27 mouse cellular contexts compared by ENCODE assay signal in genomic region chr13:32073630-32074029, GRCm38 (mm10).
DNase-seq lines count a peak whose midpoint lies in the region; ATAC-seq and TF ChIP-seq lines count a peak whose summit lies in the region.
"Had no signal": no experiment of that assay in that cellular context is flagged by ENCODE, and none has a peak within 500 bp of the region (broad histone marks: within the 10 kb centered on the region; RNA-seq: fewer than 3 reads in every experiment).

No protein-coding gene starts in this region.

- no peak for TF ChIP-seq POLR2A in kidney, adult 2 months (IDR thresholded peaks at IDR 0.05; ENCODE audit: low read depth, low read length)
- TF ChIP-seq POLR2A in limb, embryonic 14.5 days (IDR thresholded peaks at IDR 0.05; ENCODE audit: borderline replicate concordance, extremely low read depth, insufficient read depth, insufficient read length): no peak

- ATAC-seq in kidney, embryonic 16.5 days (ENCODE audit: low FRiP score, low TSS enrichment): 0 out of 2 replicates have a peak, but pooled peaks have one; percentile 61
- no peak for ATAC-seq in limb, embryonic 12.5 days (ENCODE audit: insufficient number of reproducible peaks, insufficient read depth, low FRiP score, low TSS enrichment, low read depth)
- ATAC-seq in limb, embryonic 14.5 days (ENCODE audit: low FRiP score, low read depth): no peak
- ATAC-seq: activated CD4-positive, CD25-positive, alpha-beta regulatory T cell, adult 4 months; forebrain, embryonic 15.5 days had no signal

- no peak overlapping the region for H3K9ac ChIP-seq in kidney, embryonic 16.5 days (replicated peaks; ENCODE audit: low read length)
- H3K9ac ChIP-seq in limb, embryonic 12.5 days (replicated peaks): no peak overlapping the region
- H3K9ac ChIP-seq in limb, embryonic 14.5 days (ENCODE audit: low read depth, low read length, severe bottlenecking): no peak overlapping the region
- H3K9ac ChIP-seq: embryonic facial prominence, embryonic 13.5 days; forebrain, embryonic 12.5 days; forebrain, embryonic 15.5 days; heart, embryonic 12.5 days; heart, embryonic 15.5 days; hindbrain, embryonic 13.5 days had no signal

- TF ChIP-seq CTCF in kidney, adult 2 months (conservative IDR thresholded peaks at IDR 0.05; ENCODE audit: insufficient read depth, insufficient read length, low read depth, low read length): no peak

- no peaks in the 10 kb centered on the region for H3K36me3 ChIP-seq in kidney, embryonic 16.5 days (ENCODE audit: insufficient read depth, low read length)
- no peaks in the 10 kb centered on the region for H3K36me3 ChIP-seq in kidney, adult 2 months (ENCODE audit: control insufficient read depth, insufficient read depth, low read length)
- H3K36me3 ChIP-seq in limb, embryonic 12.5 days: no peaks in the 10 kb centered on the region
- no peaks in the 10 kb centered on the region for H3K36me3 ChIP-seq in limb, embryonic 14.5 days (ENCODE audit: control insufficient read depth, insufficient read depth, low read length)
- H3K36me3 ChIP-seq: embryonic facial prominence, embryonic 10.5 days; embryonic facial prominence, embryonic 13.5 days; forebrain, embryonic 12.5 days; forebrain, embryonic 15.5 days; heart, embryonic 12.5 days; heart, embryonic 15.5 days; hindbrain, embryonic 10.5 days; hindbrain, embryonic 13.5 days had no signal

- no peaks in the 10 kb centered on the region for H3K27me3 ChIP-seq in kidney, embryonic 16.5 days (ENCODE audit: insufficient read depth, low read length)
- no peaks in the 10 kb centered on the region for H3K27me3 ChIP-seq in kidney, adult 2 months (replicated peaks; ENCODE audit: control insufficient read depth, insufficient read depth, low read length)
- H3K27me3 ChIP-seq in limb, embryonic 12.5 days: peaks cover 11% of the 10 kb centered on the region
- no peaks in the 10 kb centered on the region for H3K27me3 ChIP-seq in limb, embryonic 14.5 days (ENCODE audit: control insufficient read depth, insufficient read depth, low read length)
- H3K27me3 ChIP-seq: embryonic facial prominence, embryonic 13.5 days; forebrain, embryonic 12.5 days; forebrain, embryonic 15.5 days; heart, embryonic 12.5 days; heart, embryonic 15.5 days; hindbrain, embryonic 13.5 days had no signal

- H3K4me2 ChIP-seq in kidney, embryonic 16.5 days (replicated peaks; ENCODE audit: low read depth, low read length): no peak overlapping the region
- H3K4me2 ChIP-seq in limb, embryonic 12.5 days: 0 out of 2 replicates have a peak overlapping the region, but pooled peaks have one; percentile 5
- H3K4me2 ChIP-seq in limb, embryonic 14.5 days (replicated peaks; ENCODE audit: low read depth, low read length, severe bottlenecking): no peak overlapping the region
- H3K4me2 ChIP-seq: embryonic facial prominence, embryonic 13.5 days; forebrain, embryonic 12.5 days; forebrain, embryonic 15.5 days; heart, embryonic 12.5 days; heart, embryonic 15.5 days; hindbrain, embryonic 13.5 days had no signal

- no peaks in the 10 kb centered on the region for H3K9me3 ChIP-seq in kidney, embryonic 16.5 days (ENCODE audit: low read length)
- H3K9me3 ChIP-seq in limb, embryonic 12.5 days: no peaks in the 10 kb centered on the region
- no peaks in the 10 kb centered on the region for H3K9me3 ChIP-seq in limb, embryonic 14.5 days (ENCODE audit: control insufficient read depth, low read length)
- H3K9me3 ChIP-seq: embryonic facial prominence, embryonic 10.5 days; embryonic facial prominence, embryonic 13.5 days; forebrain, embryonic 12.5 days; forebrain, embryonic 15.5 days; heart, embryonic 12.5 days; heart, embryonic 15.5 days; hindbrain, embryonic 10.5 days; hindbrain, embryonic 13.5 days had no signal

- no peak for DNase-seq in kidney, adult 2 months
- no peak for DNase-seq in limb, embryonic 14.5 days (ENCODE audit: low spot score)
- no peak for DNase-seq in right cerebral cortex, postnatal 10 days (ENCODE audit: low spot score in 2 of 2)
- no peak for DNase-seq in ovary, postnatal 14 days (ENCODE audit: low spot score)
- DNase-seq: adrenal gland, adult 8-10 months; adrenal gland, postnatal 25 days; cerebellum, adult 11-12 months; cerebellum, adult 8-10 months; cerebellum, postnatal 10 days; cerebellum, postnatal 36 days; embryo, embryonic 11 days; gastrocnemius, postnatal 25 days; heart, adult 18-20 months; heart, postnatal 10 days; heart, postnatal 36 days had no signal

- no peak overlapping the region for H3K27ac ChIP-seq in kidney, embryonic 16.5 days (ENCODE audit: low read length)
- no peak overlapping the region for H3K27ac ChIP-seq in kidney, adult 2 months (ENCODE audit: insufficient read depth, low read depth, low read length)
- H3K27ac ChIP-seq in limb, embryonic 12.5 days: peak overlapping the region; percentile 68
- H3K27ac ChIP-seq in limb, embryonic 14.5 days (replicated peaks; ENCODE audit: low read depth, low read length): 0 out of 2 replicates have a peak overlapping the region, but pooled peaks have one; percentile 1
- H3K27ac ChIP-seq: embryonic facial prominence, embryonic 10.5 days; embryonic facial prominence, embryonic 13.5 days; forebrain, embryonic 12.5 days; forebrain, embryonic 15.5 days; heart, embryonic 15.5 days; hindbrain, embryonic 10.5 days; hindbrain, embryonic 13.5 days had no signal

- WGBS in kidney, embryonic 16.5 days: 25% methylated on average over 2 of the region's 2 CpGs
- 53% methylated on average over 2 of the region's 2 CpGs for WGBS in kidney, adult 2 months
- WGBS in limb, embryonic 12.5 days: 26% methylated on average over 2 of the region's 2 CpGs
- 22% methylated on average over 2 of the region's 2 CpGs for WGBS in limb, embryonic 14.5 days

- H3K4me1 ChIP-seq in kidney, embryonic 16.5 days (ENCODE audit: insufficient read depth, low read length): peaks cover 11% of the 10 kb centered on the region
- no peaks in the 10 kb centered on the region for H3K4me1 ChIP-seq in kidney, adult 2 months (ENCODE audit: control insufficient read depth, insufficient read depth, low read length)
- peaks cover 20% of the 10 kb centered on the region for H3K4me1 ChIP-seq in limb, embryonic 12.5 days (replicated peaks)
- H3K4me1 ChIP-seq in limb, embryonic 14.5 days (ENCODE audit: control insufficient read depth, insufficient read depth, low read length): peaks cover 14% of the 10 kb centered on the region
- H3K4me1 ChIP-seq: forebrain, embryonic 12.5 days; forebrain, embryonic 15.5 days; heart, embryonic 12.5 days; heart, embryonic 15.5 days; hindbrain, embryonic 10.5 days; hindbrain, embryonic 13.5 days had no signal

- H3K4me3 ChIP-seq in kidney, embryonic 16.5 days (ENCODE audit: low read length): no peak overlapping the region
- no peak overlapping the region for H3K4me3 ChIP-seq in kidney, adult 2 months (ENCODE audit: insufficient read depth, low read depth, low read length)
- no peak overlapping the region for H3K4me3 ChIP-seq in limb, embryonic 12.5 days (replicated peaks)
- H3K4me3 ChIP-seq in limb, embryonic 14.5 days (replicated peaks; ENCODE audit: low read length): no peak overlapping the region
- H3K4me3 ChIP-seq: embryonic facial prominence, embryonic 10.5 days; embryonic facial prominence, embryonic 13.5 days; erythroblast, embryonic 14.5 days; forebrain, embryonic 12.5 days; forebrain, embryonic 15.5 days; heart, embryonic 12.5 days; heart, embryonic 15.5 days; hindbrain, embryonic 10.5 days; hindbrain, embryonic 13.5 days had no signal

Comparison
In these comparisons a context has a peak if more than half of its experiments do, and no peak if none do; other contexts are left out.
1. H3K27ac ChIP-seq: peak in limb, embryonic 12.5 days (single experiment) and limb, embryonic 14.5 days (single experiment); none in kidney, embryonic 16.5 days (single experiment) and kidney, adult 2 months (single experiment).